In genomic region chr3:51751440-51751839, GRCm38 (mm10) we compare ENCODE assay signal across 11 mouse cellular contexts.
DNase-seq lines count a peak whose midpoint lies in the region; ATAC-seq and TF ChIP-seq lines count a peak whose summit lies in the region.
"Had no signal": no experiment of that assay in that cellular context is flagged by ENCODE, and none has a peak within 500 bp of the region (broad histone marks: within the 10 kb centered on the region; RNA-seq: fewer than 3 reads in every experiment).

No protein-coding gene starts in this region.

- H3K9me3 ChIP-seq in heart, embryonic 15.5 days (replicated peaks): no peaks in the 10 kb centered on the region
- no peaks in the 10 kb centered on the region for H3K9me3 ChIP-seq in lung, embryonic 16.5 days (ENCODE audit: control insufficient read depth, low read length)
- H3K9me3 ChIP-seq in embryonic facial prominence, embryonic 10.5 days: no peaks in the 10 kb centered on the region
- H3K9me3 ChIP-seq in midbrain, postnatal 0 days (ENCODE audit: low read length): no peaks in the 10 kb centered on the region
- no peaks in the 10 kb centered on the region for H3K9me3 ChIP-seq in intestine, postnatal 0 days (ENCODE audit: control insufficient read depth)
- H3K9me3 ChIP-seq: liver, embryonic 13.5 days had no signal

- no peak for ATAC-seq in heart, embryonic 15.5 days (replicated peaks; ENCODE audit: insufficient number of reproducible peaks, insufficient read depth, low FRiP score, low read depth)
- no peak for ATAC-seq in lung, embryonic 16.5 days (ENCODE audit: low read depth)
- no peak for ATAC-seq in midbrain, postnatal 0 days (ENCODE audit: low FRiP score)
- no peak for ATAC-seq in intestine, postnatal 0 days

- H3K27ac ChIP-seq in heart, embryonic 15.5 days: peak overlapping the region; percentile 96
- peak overlapping the region; percentile 89 for H3K27ac ChIP-seq in lung, embryonic 16.5 days (ENCODE audit: low read length)
- H3K27ac ChIP-seq in embryonic facial prominence, embryonic 10.5 days (replicated peaks): peak overlapping the region; percentile 67
- H3K27ac ChIP-seq in midbrain, postnatal 0 days (ENCODE audit: low read depth, low read length): peak overlapping the region; percentile 32; the same call in 1 of the 2 replicates
- no peak overlapping the region for H3K27ac ChIP-seq in intestine, postnatal 0 days (ENCODE audit: low read depth, low read length)

- 82% methylated on average over 12 of the region's 12 CpGs for WGBS in heart, embryonic 15.5 days
- WGBS in lung, embryonic 16.5 days: 60% methylated on average over 12 of the region's 12 CpGs
- 80% methylated on average over 12 of the region's 12 CpGs for WGBS in embryonic facial prominence, embryonic 10.5 days
- 52% methylated on average over 12 of the region's 12 CpGs for WGBS in midbrain, postnatal 0 days
- 86% methylated on average over 12 of the region's 12 CpGs for WGBS in intestine, postnatal 0 days

- no peak for TF ChIP-seq CTCF in midbrain, postnatal 0 days (IDR thresholded peaks at IDR 0.05)
- TF ChIP-seq CTCF in intestine, postnatal 0 days (IDR thresholded peaks at IDR 0.05; ENCODE audit: low read depth): no peak

- H3K4me1 ChIP-seq in heart, embryonic 15.5 days (replicated peaks): peaks cover 46% of the 10 kb centered on the region
- H3K4me1 ChIP-seq in lung, embryonic 16.5 days (replicated peaks; ENCODE audit: control insufficient read depth, insufficient read depth, low read length): peaks cover 36% of the 10 kb centered on the region
- peaks cover 50% of the 10 kb centered on the region for H3K4me1 ChIP-seq in embryonic facial prominence, embryonic 10.5 days
- H3K4me1 ChIP-seq in midbrain, postnatal 0 days (ENCODE audit: insufficient read depth, low read length): peaks cover 13% of the 10 kb centered on the region; the same call in 1 of the 2 replicates
- H3K4me1 ChIP-seq in intestine, postnatal 0 days (replicated peaks; ENCODE audit: control insufficient read depth, insufficient read depth, low read length): peaks cover 3% of the 10 kb centered on the region; the same call in 1 of the 2 replicates

- DNase-seq in heart, adult 18-20 months: no peak
- no peak for DNase-seq in lung, postnatal 10 days
- DNase-seq in embryonic facial prominence, embryonic 10.5 days (ENCODE audit: low spot score): no peak
- no peak for DNase-seq in midbrain, postnatal 0 days (ENCODE audit: low spot score)
- DNase-seq in adipocyte (ENCODE audit: low spot score): no peak
- DNase-seq: layer of hippocampus, adult 9-11 months; liver, embryonic 13.5 days; right cerebral cortex, adult 18-20 months had no signal

- no peak overlapping the region for H3K9ac ChIP-seq in heart, embryonic 15.5 days
- no peak overlapping the region; the same call in 1 of the 2 replicates for H3K9ac ChIP-seq in lung, embryonic 16.5 days (ENCODE audit: low read length)
- 0 out of 2 replicates have a peak overlapping the region, but pooled peaks have one; percentile 24 for H3K9ac ChIP-seq in midbrain, postnatal 0 days (replicated peaks; ENCODE audit: low read length, poor library complexity, severe bottlenecking)
- H3K9ac ChIP-seq in intestine, postnatal 0 days (ENCODE audit: low read depth, low read length): no peak overlapping the region
- H3K9ac ChIP-seq: liver, embryonic 13.5 days had no signal

- no peak overlapping the region for H3K4me3 ChIP-seq in heart, embryonic 15.5 days
- H3K4me3 ChIP-seq in lung, embryonic 16.5 days (ENCODE audit: low read length): no peak overlapping the region
- no peak overlapping the region for H3K4me3 ChIP-seq in embryonic facial prominence, embryonic 10.5 days
- H3K4me3 ChIP-seq in midbrain, postnatal 0 days (ENCODE audit: low read depth, low read length): no peak overlapping the region
- no peak overlapping the region for H3K4me3 ChIP-seq in intestine, postnatal 0 days (ENCODE audit: low read depth, low read length)
- H3K4me3 ChIP-seq: liver, embryonic 13.5 days had no signal

- no peaks in the 10 kb centered on the region for H3K27me3 ChIP-seq in heart, embryonic 15.5 days
- H3K27me3 ChIP-seq in lung, embryonic 16.5 days (ENCODE audit: control insufficient read depth, insufficient read depth, low read depth, low read length): no peaks in the 10 kb centered on the region
- H3K27me3 ChIP-seq in embryonic facial prominence, embryonic 10.5 days (replicated peaks; ENCODE audit: low read depth, poor library complexity, severe bottlenecking): no peaks in the 10 kb centered on the region
- H3K27me3 ChIP-seq in midbrain, postnatal 0 days (ENCODE audit: insufficient read depth, low read length): no peaks in the 10 kb centered on the region
- no peaks in the 10 kb centered on the region for H3K27me3 ChIP-seq in intestine, postnatal 0 days (replicated peaks; ENCODE audit: control insufficient read depth, insufficient read depth, low read length)
- H3K27me3 ChIP-seq: liver, embryonic 13.5 days had no signal

- H3K36me3 ChIP-seq in heart, embryonic 15.5 days: no peaks in the 10 kb centered on the region
- no peaks in the 10 kb centered on the region for H3K36me3 ChIP-seq in lung, embryonic 16.5 days (ENCODE audit: control insufficient read depth, insufficient read depth, low read length)
- H3K36me3 ChIP-seq in embryonic facial prominence, embryonic 10.5 days (replicated peaks): no peaks in the 10 kb centered on the region
- no peaks in the 10 kb centered on the region for H3K36me3 ChIP-seq in midbrain, postnatal 0 days (ENCODE audit: insufficient read depth, low read length)
- H3K36me3 ChIP-seq in intestine, postnatal 0 days (ENCODE audit: control insufficient read depth, insufficient read depth): no peaks in the 10 kb centered on the region
- H3K36me3 ChIP-seq: liver, embryonic 13.5 days had no signal

- H3K4me2 ChIP-seq in heart, embryonic 15.5 days: no peak overlapping the region
- no peak overlapping the region for H3K4me2 ChIP-seq in lung, embryonic 16.5 days (ENCODE audit: low read depth, low read length)
- H3K4me2 ChIP-seq in midbrain, postnatal 0 days (ENCODE audit: low read depth, low read length, poor library complexity, severe bottlenecking): no peak overlapping the region
- no peak overlapping the region for H3K4me2 ChIP-seq in intestine, postnatal 0 days (replicated peaks; ENCODE audit: low read depth)
- H3K4me2 ChIP-seq: liver, embryonic 13.5 days had no signal
